Mouse (Mus musculus) MEL (cell line): ENCODE data around the gene Fbxo17.

Experiments used
- CTCF ChIP-seq, 3 experiments: IDR thresholded peaks in 2 of 3; conservative IDR thresholded peaks in 1 of 3; 2 replicates each; pipeline ENCODE4 v1.5.1; 2011 to 2012; ENCODE audit warnings: low read length in 3 of 3, low read depth in 2 of 3, mild to moderate bottlenecking in 2 of 3, improper control_type of control experiment in 1 of 3, inconsistent platforms in 1 of 3, mixed read lengths in 1 of 3, moderate library complexity in 1 of 3; ENCODE audit not compliant: control insufficient read depth in 1 of 3, insufficient read depth in 1 of 3, poor library complexity in 1 of 3, severe bottlenecking in 1 of 3
- E2F4 ChIP-seq: IDR thresholded peaks from 2 replicates; pipeline ENCODE4 v1.6.1; 2011; ENCODE audit warnings: low read depth, low read length, improper control_type of control experiment, borderline replicate concordance
- ELF1 ChIP-seq: IDR thresholded peaks from 2 replicates; pipeline ENCODE4 v1.6.1; 2014; ENCODE audit warnings: low read depth, mild to moderate bottlenecking, inconsistent platforms, low read length, improper control_type of control experiment, moderate library complexity
- KAT2A ChIP-seq: conservative IDR thresholded peaks from 2 replicates; pipeline ENCODE4 v1.6.1; 2012; ENCODE audit warnings: low read depth, low read length, improper control_type of control experiment, inconsistent platforms
- MAFK ChIP-seq: IDR thresholded peaks from 2 replicates; pipeline ENCODE4 v1.6.1; 2011; ENCODE audit warnings: low read depth, mild to moderate bottlenecking, low read length, improper control_type of control experiment, borderline replicate concordance
- MAX ChIP-seq: IDR thresholded peaks from 2 replicates; pipeline ENCODE4 v1.6.1; 2011; ENCODE audit warnings: low read length, improper control_type of control experiment
- MEF2A ChIP-seq: IDR thresholded peaks from 2 replicates; pipeline ENCODE4 v1.6.1; 2014; ENCODE audit warnings: low read depth, mild to moderate bottlenecking, inconsistent platforms, low read length, improper control_type of control experiment; ENCODE audit not compliant: poor library complexity, insufficient replicate concordance, severe bottlenecking; ENCODE audit errors: extremely low read depth
- POLR2A ChIP-seq, 2 experiments: IDR thresholded peaks; 2 replicates each; pipeline ENCODE4 v1.6.1; 2011 to 2012; ENCODE audit warnings: low read length in 2 of 2, mild to moderate bottlenecking in 2 of 2, control low read depth in 1 of 2, improper control_type of control experiment in 1 of 2, low read depth in 1 of 2, moderate library complexity in 1 of 2; ENCODE audit not compliant: control insufficient read depth in 1 of 2, insufficient read depth in 1 of 2, poor library complexity in 1 of 2
- POLR2AphosphoS5 ChIP-seq: IDR thresholded peaks from 2 replicates; pipeline ENCODE4 v1.6.1; 2012; ENCODE audit warnings: low read depth, borderline replicate concordance, mild to moderate bottlenecking, inconsistent platforms, low read length, moderate library complexity, mixed read lengths
- RCOR1 ChIP-seq: IDR thresholded peaks from 2 replicates; pipeline ENCODE4 v1.6.1; 2012; ENCODE audit warnings: low read depth, mild to moderate bottlenecking, inconsistent platforms, low read length, improper control_type of control experiment
- SIN3A ChIP-seq: IDR thresholded peaks from 2 replicates; pipeline ENCODE4 v1.6.1; 2012; ENCODE audit warnings: low read length, improper control_type of control experiment, inconsistent platforms
- USF1 ChIP-seq: IDR thresholded peaks from 2 replicates; pipeline ENCODE4 v1.6.1; 2014; ENCODE audit warnings: low read depth, mild to moderate bottlenecking, inconsistent platforms, low read length, improper control_type of control experiment, moderate library complexity

DNA sequence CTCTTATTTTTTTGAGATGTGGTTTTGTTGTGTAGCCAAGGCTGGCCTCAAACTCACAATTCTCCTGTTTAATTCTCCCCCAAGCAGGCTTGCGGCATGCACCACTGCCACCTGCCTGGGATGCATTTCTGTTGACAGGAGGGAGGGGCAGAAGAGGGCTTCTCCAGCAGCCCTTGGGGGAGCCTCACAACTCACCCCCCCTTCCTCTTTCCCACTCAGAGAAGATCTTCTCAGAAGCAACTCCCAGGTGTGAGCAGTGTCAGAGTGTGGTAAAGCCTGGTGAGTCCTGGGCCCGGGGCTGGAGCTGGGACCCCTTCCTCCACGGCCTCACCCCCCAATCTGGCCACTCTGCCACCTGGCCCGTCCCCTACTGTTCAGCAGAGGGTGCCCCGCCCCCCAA is 68.6 kb downstream of the Fbxo17 start:
- TF ChIP-seq POLR2A (IDR thresholded peaks at IDR 0.05; ENCODE audit: control insufficient read depth in 1 of 2, insufficient read depth in 1 of 2, low read depth in 1 of 2, low read length in 2 of 2, poor library complexity in 1 of 2) (no peak), CTCF (IDR thresholded peaks at IDR 0.05 in 2 of 3, conservative IDR thresholded peaks at IDR 0.05 in 1 of 3; ENCODE audit: control insufficient read depth in 1 of 3, insufficient read depth in 1 of 3, low read depth in 2 of 3, low read length in 3 of 3, poor library complexity in 1 of 3, severe bottlenecking in 1 of 3) (no peak), MAX (no peak), MAFK (no peak), RCOR1 (no peak), ELF1 (no peak), MEF2A (no peak), POLR2AphosphoS5 (no peak), SIN3A (no peak), KAT2A (no peak), E2F4 (no peak), USF1 (no peak)
